Mouse (Mus musculus) left cerebral cortex, adult 2 months (tissue): ENCODE data around the gene 1700028P14Rik. TPM values are rescaled to one million over a fixed set of nuclear protein-coding genes. Genes with fewer than 3 reads are reported as not detected.
A peak's percentile ranks its signal among the peaks of the same experiment; 100 is the strongest.
"Not testable (repeated sequence)": the region's sequence is repeated elsewhere in the genome, so short reads cannot be mapped to it uniquely, and the experiment has no call there.

ENCODE experiments used
- DNase-seq, 2 experiments: peaks; one replicate each; pipeline ENCODE4 v3.0.0; 2021 to 2022; ENCODE audit warnings: low spot score in 2 of 2, mixed read lengths in 1 of 2; ENCODE audit errors: extremely low spot score in 1 of 2
- H3K27ac ChIP-seq: fragments of 200-600 bp; 2 replicates; pipeline ENCODE4 v1.8.1; 2022
- H3K4me3 ChIP-seq: fragments of 200-600 bp; 2 replicates; pipeline ENCODE4 v1.8.1; 2022
- CTCF ChIP-seq: fragments of 200-600 bp; IDR thresholded peaks from 2 replicates; pipeline ENCODE4 v1.8.1; 2022; ENCODE audit warnings: antibody characterized with exemption, mild to moderate bottlenecking, moderate library complexity
- intact Hi-C: fragments of 180-260 bp; cut with DNase I; formaldehyde crosslinking; loops from one replicate; pipeline ENCODE4 v1.15.1; 2025
- long read RNA-seq, 2 experiments: library from polyadenylated mRNA; stranded (forward); transcript quantifications; one replicate each; pipeline ENCODE4 v2.0.0; 2021; ENCODE audit warnings: borderline mapping rate in 2 of 2
- total RNA-seq, 2 experiments: library from RNA; stranded (reverse); gene quantifications; 2 replicates each; pipeline ENCODE4 v1.2.3; 2021

Gene 1700028P14Rik
- 1 to 10 TPM; 1.4 to 1.9 TPM for total RNA-seq
- long read RNA-seq, experiment 1, result 0 reads
- long read RNA-seq, experiment 2, result 0 reads

DNA sequence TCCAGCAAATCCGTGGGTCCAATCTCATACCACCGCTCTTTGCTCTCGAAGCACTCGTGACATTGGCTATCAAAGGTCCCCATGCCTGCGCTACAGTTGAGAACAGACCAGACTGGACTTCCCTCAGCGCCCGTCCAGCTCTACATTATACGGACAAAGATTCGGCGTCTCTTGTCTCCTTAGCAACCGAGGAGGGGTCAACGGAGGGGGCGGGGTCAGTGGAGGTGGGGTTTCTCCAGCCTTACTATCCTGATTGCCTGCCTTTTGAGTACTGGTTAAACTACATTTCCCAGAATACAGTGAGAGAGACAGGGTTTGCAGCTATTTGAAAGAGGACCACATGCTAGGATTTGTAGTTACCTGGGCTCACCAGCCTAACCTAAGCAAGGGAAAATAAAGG, at the start of gene 1700028P14Rik:
TSS of gene 1700028P14Rik (minus strand) at position 169 of the 400 bp plus-strand sequence.
- DNase-seq, result peak; percentile 29
- no peak for TF ChIP-seq CTCF
- Histone ChIP-seq H3K4me3 (peak within 1 kb of the TSS; percentile 11), H3K27ac (no peak within 1 kb of the TSS)
- intact Hi-C loops, result no loop called here

DNA sequence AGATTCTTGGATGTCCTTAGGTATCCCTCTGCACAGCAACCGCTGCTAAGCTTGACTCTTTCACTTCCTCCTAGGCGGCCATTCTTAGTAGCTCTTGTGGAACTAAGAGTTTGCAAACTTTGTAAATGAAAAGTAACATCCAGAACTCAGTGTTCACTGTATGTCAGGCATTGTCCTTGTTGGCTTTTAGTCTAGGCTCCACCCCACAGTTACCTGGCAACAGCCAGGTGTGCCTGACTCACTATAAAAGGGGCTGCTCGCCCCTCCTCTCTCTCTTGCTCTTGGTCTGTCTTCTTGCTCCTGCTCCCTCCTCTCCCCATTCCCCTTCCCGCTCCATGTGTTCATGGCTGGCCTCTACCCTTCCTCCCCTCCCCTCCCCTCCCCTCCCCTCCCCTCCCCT, 46.5 kb upstream of the 1700028P14Rik start:
- no peak overlapping the region for H3K27ac ChIP-seq
- TF ChIP-seq CTCF, result no peak
- intact Hi-C loops, result no loop called here
- no peak for DNase-seq
- no peak overlapping the region for H3K4me3 ChIP-seq

DNA sequence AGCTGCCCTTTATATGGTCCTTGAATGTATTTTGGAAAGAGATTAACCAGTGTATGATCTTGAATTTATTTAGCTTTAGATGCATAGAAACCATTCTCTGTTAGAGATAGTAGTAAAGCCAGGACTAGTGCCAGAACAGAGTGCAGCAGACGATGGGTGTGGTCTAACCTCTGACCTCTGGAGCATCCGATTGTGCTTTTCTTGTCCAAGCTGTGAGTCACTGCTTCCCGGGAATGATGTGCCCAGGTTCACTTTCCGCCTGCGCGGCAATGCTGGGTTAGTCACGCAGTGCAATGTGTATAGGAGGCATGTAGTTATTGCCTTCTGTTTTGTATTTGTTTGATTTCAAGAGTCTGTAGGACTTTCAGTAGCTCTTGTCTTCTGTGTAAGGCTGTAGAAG, 45.8 kb upstream of the 1700028P14Rik start:
- H3K27ac ChIP-seq, result no peak overlapping the region
- H3K4me3 ChIP-seq, result no peak overlapping the region
- intact Hi-C loops, result no loop called here
- DNase-seq, result no peak
- no peak for TF ChIP-seq CTCF

DNA sequence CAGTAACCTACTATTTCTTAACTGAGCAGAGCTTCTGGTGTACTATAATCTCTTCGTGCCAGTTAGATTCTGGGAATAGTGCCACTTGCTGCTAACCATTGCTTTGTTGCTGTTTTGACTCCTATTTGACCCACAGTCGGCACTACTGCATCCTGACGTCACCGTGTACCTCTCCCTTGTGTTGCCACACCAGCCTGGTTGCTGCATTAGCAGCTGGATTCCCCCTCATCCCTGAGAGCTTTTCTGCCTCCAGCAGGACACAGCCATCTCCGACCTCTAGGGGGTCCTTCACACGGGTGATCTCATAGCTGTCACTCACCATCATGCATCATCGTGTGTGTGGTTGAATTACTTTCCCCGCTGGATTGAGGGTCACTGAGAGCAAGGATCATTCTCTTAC, 45.2 kb upstream of the 1700028P14Rik start:
- intact Hi-C loops, result no loop called here
- DNase-seq, result no peak
- TF ChIP-seq CTCF, result no peak; the same call in 1 of the 2 replicates
- Histone ChIP-seq H3K4me3 (no peak overlapping the region), H3K27ac (no peak overlapping the region)

DNA sequence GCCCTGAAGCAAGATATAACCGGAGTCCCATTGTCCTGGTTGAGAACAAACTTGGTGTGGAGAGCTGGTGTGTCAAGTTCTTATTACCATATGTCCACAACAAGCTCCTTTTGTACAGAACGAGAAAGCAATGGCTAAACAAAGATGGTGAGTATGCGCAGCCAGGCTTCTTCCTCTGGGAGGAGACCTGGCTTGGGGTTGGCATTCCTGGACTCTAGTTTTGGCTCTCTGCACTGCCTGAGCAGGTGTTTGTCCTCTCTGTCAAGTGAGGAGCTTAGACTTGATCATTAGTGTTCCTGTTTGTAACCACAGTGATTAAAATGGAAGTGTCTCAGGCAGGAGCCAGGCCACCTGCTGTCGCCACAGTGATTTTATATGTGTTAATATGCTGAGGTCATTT, 41.7 kb upstream of the 1700028P14Rik start:
- intact Hi-C loops, result no loop called here
- no peak overlapping the region for H3K4me3 ChIP-seq
- no peak overlapping the region for H3K27ac ChIP-seq
- no peak for DNase-seq
- TF ChIP-seq CTCF, result no peak

DNA sequence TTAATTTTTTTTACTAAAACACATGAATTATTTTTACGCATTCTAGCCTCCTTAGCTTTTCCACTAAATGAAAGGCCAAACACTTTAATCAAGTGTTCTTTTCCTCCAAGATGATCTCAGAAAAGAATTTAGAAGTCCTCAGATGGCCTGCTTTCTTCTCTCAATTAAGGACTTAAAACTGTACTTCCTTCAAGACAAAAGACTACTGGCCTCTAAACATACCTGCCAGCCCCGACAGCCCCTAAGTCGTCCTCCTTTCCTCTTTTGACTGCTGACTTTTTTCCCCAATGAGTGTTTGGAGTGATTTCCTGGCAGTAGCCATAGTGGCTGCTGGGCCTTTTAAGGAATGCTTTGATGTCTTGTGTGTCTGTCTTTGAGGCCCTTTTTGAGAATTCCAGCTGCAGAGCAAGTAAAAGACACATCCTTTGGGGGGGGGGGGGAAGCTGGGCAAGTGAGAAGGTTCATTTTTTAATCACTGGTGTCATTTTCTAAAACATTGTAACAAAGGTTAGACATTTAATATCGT, 35.9 kb upstream of the 1700028P14Rik start:
- intact Hi-C loops, result no loop called here
- H3K4me3 ChIP-seq, result peak overlapping the region; percentile 91
- no peak for TF ChIP-seq CTCF
- H3K27ac ChIP-seq, result peak overlapping the region; percentile 96
- DNase-seq, result no peak

DNA sequence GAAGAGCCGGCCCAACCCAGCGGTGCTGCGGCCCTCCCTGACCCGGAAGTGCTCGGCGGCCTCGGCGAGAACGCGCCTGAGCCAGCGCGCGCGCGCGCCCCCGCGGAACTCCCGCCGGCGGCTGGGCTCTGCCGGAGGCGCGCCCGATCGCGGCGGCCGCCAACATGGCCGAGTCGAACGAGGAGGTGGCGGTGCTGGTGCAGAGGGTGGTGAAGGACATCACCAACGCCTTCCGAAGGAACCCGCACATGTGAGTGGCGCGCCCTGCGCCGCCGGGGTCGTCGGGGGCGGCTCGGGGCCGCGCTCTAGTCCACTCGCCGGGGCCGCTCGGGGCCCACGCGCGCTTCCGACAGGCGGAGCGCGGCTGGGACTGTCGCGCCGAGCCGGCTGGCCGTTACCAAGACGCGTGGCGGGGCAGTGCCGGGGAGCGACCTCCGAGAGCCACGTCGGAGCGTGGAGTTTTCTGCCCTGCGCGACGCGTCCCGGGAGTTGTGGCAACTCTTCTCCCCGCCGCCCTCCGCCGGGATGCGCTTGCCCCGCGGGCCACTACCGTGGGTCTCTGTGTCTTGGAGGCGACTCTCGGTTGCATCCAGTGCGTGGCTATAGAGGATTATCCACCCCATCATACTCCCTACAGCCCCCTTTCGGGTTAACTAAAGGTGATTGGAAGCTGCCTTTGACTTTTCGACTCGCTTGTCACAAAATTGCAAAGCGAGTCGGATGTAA, 34.8 kb upstream of the 1700028P14Rik start, which contains the start of gene Ptar1:
TSS of gene Ptar1 (plus strand) at position 134 of the 726 bp plus-strand sequence.
- intact Hi-C loops, result loop anchor here (1.0 to 2.0 kb wide), 2 partner anchors 71 to 111 kb away; partner anchors contain the start of gene Apba1
- peak; percentile 89 for DNase-seq
- Histone ChIP-seq H3K27ac (peak within 1 kb of the TSS; percentile 96), H3K4me3 (peak within 1 kb of the TSS; percentile 91)
- no peak for TF ChIP-seq CTCF

DNA sequence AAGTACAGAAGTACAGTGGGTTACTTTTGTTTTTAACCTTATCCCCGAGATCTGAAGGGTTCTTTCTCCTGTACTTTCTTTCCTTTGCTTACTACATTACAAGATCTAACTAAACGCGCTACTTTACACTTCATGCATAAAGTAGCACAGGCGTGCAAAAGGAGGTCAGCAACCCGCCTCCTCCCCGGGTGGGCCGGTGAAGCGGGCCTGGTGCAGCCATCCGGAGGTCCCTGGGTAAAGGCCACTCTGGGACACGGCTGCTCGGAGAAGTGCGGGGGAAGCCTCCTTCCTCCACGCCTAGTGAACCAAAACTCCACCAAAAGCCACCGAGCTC, 34.3 kb upstream of the 1700028P14Rik start:
- TF ChIP-seq CTCF, result no peak
- peak overlapping the region; percentile 91 for H3K4me3 ChIP-seq
- peak overlapping the region; percentile 96 for H3K27ac ChIP-seq
- no peak for DNase-seq
- intact Hi-C loops, result loop anchor here (1.0 to 2.0 kb wide), 2 partner anchors 71 to 110 kb away; partner anchors contain the start of gene Apba1

DNA sequence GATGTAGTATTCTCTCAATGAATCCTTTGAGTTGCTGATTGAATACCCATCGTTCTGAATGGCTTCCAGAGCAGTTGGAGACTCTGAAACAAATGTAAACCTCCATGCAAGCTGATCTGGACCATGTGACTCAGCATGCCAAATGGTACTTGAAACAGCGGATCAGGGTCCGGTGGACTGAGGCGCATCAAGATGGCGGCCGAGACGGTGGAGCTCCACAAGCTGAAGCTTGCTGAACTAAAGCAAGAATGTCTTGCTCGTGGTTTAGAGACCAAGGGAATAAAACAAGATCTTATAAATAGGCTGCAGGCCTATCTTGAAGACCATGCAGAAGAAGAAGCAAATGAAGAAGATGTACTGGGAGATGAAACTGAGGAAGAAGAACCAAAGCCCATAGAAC, 23.0 kb upstream of the 1700028P14Rik start:
- DNase-seq, intact Hi-C loops, H3K4me3 ChIP-seq: not testable (repeated sequence)

DNA sequence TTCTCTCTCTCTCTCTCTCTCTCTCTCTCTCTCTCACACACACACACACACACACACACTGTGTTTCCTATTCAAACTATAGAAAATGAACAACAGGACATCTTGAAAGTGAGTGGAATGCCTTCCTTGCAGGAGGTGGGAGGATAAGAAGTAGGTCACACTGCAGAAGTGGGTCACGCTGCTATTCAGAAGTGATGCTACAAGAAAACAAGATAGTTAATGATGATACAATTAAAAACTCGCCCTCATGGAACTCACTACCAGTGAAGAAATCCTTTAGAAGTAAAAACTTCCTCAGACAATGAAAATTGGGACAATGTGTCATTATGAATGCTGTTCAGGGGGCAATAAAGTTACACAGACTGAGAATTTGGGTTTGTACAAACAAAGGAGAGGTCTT, 20.4 kb upstream of the 1700028P14Rik start:
- intact Hi-C loops, result no loop called here
- Histone ChIP-seq H3K4me3 (no peak overlapping the region), H3K27ac (no peak overlapping the region)
- no peak for DNase-seq
- no peak for TF ChIP-seq CTCF

More for the DNA sequence above, 23.0 kb upstream of the 1700028P14Rik start:
- not testable (repeated sequence) for H3K27ac ChIP-seq

DNA sequence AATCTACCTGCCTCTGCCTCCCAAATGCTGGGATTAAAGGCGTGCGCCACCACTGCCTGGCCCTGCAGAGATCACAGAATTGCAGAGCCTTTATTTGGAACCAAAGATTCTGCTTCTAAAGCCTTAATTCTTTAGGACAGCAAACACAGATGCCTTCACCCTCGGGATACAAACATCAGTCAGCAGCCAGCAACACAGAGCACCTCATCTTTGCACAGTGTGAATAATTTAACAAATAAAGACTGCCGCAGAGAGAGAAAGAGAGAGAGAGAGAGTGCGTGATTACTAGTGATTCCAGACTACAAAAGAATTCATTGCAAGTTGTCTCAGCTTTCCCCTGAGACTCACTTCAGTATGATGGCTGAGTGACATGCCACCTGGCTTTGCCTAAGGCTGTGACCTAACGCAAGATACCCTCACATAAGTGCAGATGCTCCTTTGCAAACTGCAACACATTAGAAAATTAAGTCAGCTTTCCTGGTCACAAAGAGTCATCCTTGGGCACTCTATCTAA, 15.6 kb upstream of the 1700028P14Rik start:
- Histone ChIP-seq H3K4me3 (no peak overlapping the region), H3K27ac (no peak overlapping the region)
- no peak for TF ChIP-seq CTCF
- no peak for DNase-seq
- intact Hi-C loops, result no loop called here

DNA sequence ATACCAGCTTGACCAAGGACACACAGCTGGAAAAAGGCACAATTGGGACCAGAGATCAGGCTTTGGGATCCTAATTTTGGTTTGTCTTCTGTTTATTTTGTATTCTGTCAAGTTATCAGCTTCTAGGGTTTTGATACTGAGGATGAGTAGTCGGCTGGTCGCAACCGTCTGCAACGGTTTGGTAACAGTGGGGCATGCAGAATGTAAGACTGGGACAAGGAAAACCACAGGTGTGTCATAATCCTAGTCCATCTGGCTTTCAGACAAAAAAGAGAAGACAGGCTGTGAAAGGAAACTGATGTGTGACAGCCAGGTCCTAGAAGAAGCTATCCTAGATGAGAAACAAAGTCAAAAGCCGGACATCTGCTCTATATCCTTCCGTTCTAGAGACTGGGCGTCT, 11.5 kb upstream of the 1700028P14Rik start:
- intact Hi-C loops, result no loop called here

More for the DNA sequence above, 11.5 kb upstream of the 1700028P14Rik start:
- no peak for DNase-seq
- no peak for TF ChIP-seq CTCF
- no peak overlapping the region for H3K4me3 ChIP-seq
- H3K27ac ChIP-seq, result no peak overlapping the region
